Mouse (Mus musculus): ENCODE measurements around the gene Fbxl14.

DNA sequence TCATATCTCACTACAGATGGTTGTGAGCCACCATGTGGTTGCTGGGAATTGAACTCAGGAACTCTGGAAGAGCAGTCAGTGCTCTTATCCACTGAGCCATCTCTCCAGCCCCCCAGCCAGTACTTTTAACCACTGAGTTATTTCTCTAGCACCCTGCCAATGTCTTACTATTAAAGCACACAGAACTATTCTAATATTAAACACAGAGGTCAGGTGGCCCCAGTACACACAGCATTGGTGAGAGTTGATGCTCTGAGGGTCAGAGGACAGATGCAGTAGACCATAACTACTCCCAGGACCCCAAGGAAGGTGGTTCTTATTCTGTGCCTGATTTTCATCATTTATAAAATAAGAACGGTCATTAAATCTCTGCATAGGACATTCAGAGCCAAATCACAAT lies 13.3 kb upstream of the Fbxl14 start:
- TF ChIP-seq CTCF (IDR thresholded peaks at IDR 0.05; ENCODE audit: insufficient read depth, low read length) (no peak), POLR2A (IDR thresholded peaks at IDR 0.05; ENCODE audit: borderline replicate concordance, extremely low read depth, low read depth, low read length) (no peak)

All from lung, adult 2 months (tissue).